Mouse (Mus musculus) thymus, adult 2 months (tissue): ENCODE results near the gene Olfr698.
"Not testable (repeated sequence)": the region's sequence is repeated elsewhere in the genome, so short reads cannot be mapped to it uniquely, and the experiment has no call there.

Experiments
- CTCF ChIP-seq: fragments of 200-500 bp; IDR thresholded peaks from 2 replicates; pipeline ENCODE4 v1.5.1; 2012; ENCODE audit warnings: mild to moderate bottlenecking, control low read depth, low read length, moderate library complexity, borderline replicate concordance; ENCODE audit not compliant: control insufficient read depth, poor library complexity, insufficient read depth; ENCODE audit errors: extremely low read depth
- POLR2A ChIP-seq: fragments of 200-500 bp; IDR thresholded peaks from 2 replicates; pipeline ENCODE4 v1.6.1; 2012; ENCODE audit warnings: mild to moderate bottlenecking, low read length, control low read depth, moderate library complexity; ENCODE audit not compliant: control insufficient read depth, poor library complexity, insufficient read depth; ENCODE audit errors: extremely low read depth

GRCm38 (mm10) chr7:106761008-106761407 lies 5.8 kb upstream of the Olfr698 start:
- TF ChIP-seq POLR2A, CTCF: not testable (repeated sequence)
